Mouse (Mus musculus) layer of hippocampus, adult 9-10 months (tissue): ENCODE measurements at regions not wholly inside any gene's neighbourhood (a gene's known extent, or its start where the extent isn't known, plus 50 kb on each side); places are given as distances from the start of the nearest gene placed in this dataset.

ENCODE experiments used
- DNase-seq: peaks from one replicate; pipeline ENCODE4 v3.0.0; 2022; ENCODE audit warnings: low spot score

DNA sequence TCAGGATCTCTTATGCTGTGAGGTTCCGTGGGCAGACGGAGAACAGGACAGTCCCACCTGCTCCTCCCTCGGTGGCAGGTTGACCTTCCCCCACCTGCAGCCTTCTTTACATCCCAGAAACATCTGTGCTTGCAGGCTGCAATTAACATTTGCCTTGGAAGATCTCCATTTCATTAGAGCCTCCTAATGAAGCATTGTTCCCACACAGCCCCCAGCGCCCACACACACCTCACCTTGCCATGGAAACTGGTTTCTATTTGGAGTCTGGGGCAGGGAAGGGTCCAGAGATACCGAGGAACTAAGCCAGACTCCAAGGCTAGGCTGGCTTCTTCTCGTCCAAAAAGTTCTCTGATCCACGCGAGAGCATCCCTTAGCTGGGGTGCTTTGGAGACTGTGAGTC, 56.6 kb upstream of the Rpl38 start:
- DNase-seq, result no peak

DNA sequence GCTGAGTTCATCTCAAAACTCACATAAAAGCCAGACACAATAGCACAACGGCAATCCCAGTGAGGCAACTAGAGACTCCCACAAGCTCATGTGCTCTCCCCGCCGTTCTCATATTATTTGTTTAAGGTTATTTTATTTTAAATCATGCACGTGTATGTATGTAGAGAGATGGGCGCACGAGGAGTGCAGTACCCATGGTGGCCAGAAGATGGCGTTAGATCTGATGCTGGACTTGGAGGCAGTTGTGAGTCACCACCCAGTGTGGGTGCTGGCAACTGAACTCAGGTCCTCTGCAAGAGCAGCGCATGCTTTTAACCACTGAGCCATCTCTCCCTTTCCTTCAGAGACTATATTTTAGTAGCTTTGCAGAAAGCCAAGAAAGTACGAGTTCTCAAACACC, 60.3 kb upstream of the Rpl38 start:
- DNase-seq, result no peak

- no peak for DNase-seq
Observed at GRCm38 (mm10) chr11:114603108-114603507, 65.2 kb upstream of the Rpl38 start.

GRCm38 (mm10) chr11:114597225-114597624, 71.1 kb upstream of the Rpl38 start:
- no peak for DNase-seq

GRCm38 (mm10) chr11:114592961-114593360, 75.4 kb upstream of the Rpl38 start:
- no peak for DNase-seq

DNA sequence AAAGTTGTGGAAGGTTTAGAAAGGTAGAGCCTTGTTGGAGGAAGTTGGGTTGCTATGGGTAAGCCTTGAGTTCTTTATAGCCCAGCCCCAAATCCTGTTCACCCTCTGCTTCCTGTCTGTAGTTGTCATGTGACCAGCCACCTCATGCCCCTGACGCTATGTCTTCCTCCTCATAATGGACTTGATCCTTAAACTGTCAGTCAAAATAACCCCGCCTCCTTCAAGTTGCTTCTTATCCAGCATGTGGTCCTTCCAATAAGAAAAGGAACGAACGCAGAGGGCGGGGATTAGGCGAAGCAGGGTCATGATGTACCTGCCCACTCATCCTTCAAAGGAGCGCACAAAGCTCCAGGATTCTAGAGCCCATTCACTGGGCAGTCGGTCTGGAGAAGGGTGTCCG, 79.8 kb upstream of the Rpl38 start:
- DNase-seq, result no peak

DNA sequence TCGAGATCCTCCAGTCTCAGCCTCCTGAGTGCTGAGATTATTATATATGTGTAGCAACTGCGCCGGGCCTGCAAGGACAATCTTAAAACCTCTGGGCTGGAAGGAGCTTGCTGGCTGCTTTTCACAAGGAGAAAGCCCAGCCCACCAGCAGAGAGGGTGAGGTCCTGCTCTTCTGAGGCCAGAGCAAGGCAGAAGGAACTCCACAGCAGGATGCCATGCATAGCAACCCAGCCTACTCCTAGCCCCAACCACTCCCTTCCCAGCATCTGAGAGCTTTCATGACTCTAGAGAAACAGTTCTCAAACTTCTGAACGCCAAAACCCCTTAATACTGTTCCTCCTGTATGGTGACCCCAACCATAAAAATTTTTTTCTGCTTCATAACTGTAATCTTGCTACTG, 80.3 kb upstream of the Rpl38 start:
- no peak for DNase-seq

- DNase-seq, result no peak
Observed at GRCm38 (mm10) chr11:114586400-114586799, 81.9 kb upstream of the Rpl38 start.

- no peak for DNase-seq
Observed at GRCm38 (mm10) chr11:114584804-114585203, 83.5 kb upstream of the Rpl38 start.

- no peak for DNase-seq
Observed at GRCm38 (mm10) chr11:114584146-114584545, 84.2 kb upstream of the Rpl38 start.

- no peak for DNase-seq
Observed at GRCm38 (mm10) chr11:114579986-114580385, 88.3 kb upstream of the Rpl38 start.

GRCm38 (mm10) chr11:114578551-114578950, 89.8 kb upstream of the Rpl38 start:
- DNase-seq, result no peak

DNA sequence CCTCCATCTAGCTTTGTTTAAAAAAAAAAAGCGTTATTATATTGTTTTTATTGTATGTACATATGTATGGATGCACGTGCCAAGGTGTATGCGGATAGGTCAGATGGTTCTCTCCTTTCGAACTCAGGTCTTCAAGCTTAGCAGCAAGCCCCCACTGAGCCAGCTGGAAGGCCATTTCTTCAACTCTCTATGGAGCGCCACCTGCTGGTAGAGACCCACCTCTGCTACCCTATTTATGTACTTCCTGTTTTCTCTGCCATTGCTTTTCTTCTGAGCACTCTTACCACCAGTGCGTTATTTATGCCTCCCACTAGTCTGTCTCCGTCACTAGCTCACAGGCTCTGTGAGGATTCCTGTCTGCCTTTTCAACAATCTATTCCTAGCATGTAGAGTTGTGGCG, 91.5 kb upstream of the Rpl38 start:
- no peak for DNase-seq

DNA sequence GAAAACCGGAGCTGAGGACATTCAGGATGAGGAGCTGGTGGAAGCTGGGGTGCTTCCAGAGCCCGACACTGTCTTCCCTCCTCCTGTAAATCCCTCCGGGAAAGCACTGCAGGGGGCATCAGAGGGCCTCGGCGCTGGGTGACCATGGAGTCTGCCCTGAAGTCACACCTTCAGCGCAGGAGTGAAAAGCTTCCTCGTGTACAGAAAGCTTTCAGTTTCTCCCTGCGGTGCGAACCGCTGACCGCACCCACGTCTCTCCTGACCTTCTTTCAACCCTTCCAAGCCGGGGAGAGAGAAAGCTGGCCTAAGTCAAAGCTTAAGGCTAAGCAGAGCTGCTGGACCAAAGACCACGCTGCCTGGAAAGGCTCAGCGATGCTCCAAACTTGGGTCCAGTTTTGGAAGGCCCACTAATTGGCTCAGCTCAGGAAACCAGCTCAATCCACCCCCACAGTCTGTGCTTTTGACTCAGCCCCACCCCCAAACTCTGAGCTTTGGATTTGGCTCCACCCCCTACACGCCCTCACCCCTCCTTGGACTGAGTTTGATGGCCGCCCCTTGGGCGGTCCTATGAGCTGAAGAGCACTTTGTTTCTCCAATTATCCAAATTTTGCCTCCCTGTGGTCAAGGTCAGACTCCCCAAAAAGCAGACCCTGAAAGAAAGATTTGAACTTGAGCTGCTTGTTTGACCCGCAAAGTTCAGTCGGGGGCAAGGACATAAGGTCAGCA, 97.0 kb upstream of the Rpl38 start:
- no peak for DNase-seq

GRCm38 (mm10) chr11:114570076-114570475, 98.2 kb upstream of the Rpl38 start:
- DNase-seq, result no peak

DNA sequence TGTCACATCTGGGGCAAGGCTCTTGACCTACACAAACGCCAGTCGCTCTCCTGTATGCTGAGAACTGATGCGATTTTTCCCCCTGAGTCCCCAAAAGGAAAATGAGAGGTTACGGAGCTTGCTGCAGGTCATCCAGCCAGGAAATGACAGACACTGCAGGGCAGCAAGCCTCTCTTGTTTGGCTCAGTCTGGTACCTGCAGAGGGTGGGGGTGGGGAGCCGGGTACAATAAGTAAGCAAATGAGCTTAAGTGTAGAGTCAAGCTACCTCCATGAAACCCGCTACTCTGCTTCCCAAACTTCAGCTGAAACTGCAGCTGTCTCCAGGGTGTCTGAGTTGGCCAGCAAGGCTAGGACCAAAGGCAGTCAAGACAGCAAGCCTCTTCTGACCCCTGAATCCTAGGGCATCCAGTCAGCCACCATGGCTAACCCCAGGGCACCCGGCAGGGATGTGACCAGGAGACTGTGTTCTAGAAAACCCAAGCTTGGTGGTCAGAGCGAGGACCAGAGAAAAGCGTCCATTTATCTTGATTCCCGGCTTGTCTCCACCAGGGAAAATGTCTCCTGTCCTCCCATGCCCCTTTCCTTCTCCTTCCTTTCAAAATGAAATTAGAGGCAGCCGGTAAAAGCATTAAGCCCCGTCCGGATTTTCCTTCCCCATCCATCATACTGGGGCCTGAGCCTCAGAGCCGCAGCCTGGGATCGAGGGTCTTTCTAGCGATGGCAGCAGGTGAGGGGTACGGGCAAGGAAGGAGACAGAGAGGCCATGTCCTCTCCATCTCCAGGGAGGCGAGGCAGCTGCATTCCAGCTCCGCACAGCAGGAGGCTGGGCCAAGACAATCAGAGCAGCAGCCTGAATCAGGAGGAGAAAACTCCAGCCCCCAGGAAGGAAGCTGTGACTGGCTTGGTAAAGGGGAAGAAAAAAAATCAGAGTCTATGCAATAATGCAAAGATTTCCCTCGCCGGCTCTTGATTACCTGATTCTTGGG, 100.2 kb upstream of the Rpl38 start:
- no peak for DNase-seq

- no peak for DNase-seq
Observed at GRCm38 (mm10) chr11:114567045-114567780, 101.1 kb upstream of the Rpl38 start.

- no peak for DNase-seq
Observed at GRCm38 (mm10) chr11:114564949-114565348, 103.4 kb upstream of the Rpl38 start.

- no peak for DNase-seq
Observed at GRCm38 (mm10) chr11:114563172-114563571, 105.2 kb upstream of the Rpl38 start.

GRCm38 (mm10) chr11:114554576-114554975, 113.7 kb upstream of the Rpl38 start:
- DNase-seq, result no peak

GRCm38 (mm10) chr11:114553992-114554391, 114.3 kb upstream of the Rpl38 start:
- no peak for DNase-seq

- DNase-seq, result no peak
Observed at GRCm38 (mm10) chr11:114552176-114552575, 116.1 kb upstream of the Rpl38 start.
